Mouse (Mus musculus): Measurements from ENCODE around the gene Slc8a2. TPM values are rescaled to one million over a fixed set of nuclear protein-coding genes. Genes with fewer than 3 reads are reported as not detected.

Slc8a2 gene
- polyA plus RNA-seq, 1 experiment from 2014 or later, result 0.20 TPM

DNA sequence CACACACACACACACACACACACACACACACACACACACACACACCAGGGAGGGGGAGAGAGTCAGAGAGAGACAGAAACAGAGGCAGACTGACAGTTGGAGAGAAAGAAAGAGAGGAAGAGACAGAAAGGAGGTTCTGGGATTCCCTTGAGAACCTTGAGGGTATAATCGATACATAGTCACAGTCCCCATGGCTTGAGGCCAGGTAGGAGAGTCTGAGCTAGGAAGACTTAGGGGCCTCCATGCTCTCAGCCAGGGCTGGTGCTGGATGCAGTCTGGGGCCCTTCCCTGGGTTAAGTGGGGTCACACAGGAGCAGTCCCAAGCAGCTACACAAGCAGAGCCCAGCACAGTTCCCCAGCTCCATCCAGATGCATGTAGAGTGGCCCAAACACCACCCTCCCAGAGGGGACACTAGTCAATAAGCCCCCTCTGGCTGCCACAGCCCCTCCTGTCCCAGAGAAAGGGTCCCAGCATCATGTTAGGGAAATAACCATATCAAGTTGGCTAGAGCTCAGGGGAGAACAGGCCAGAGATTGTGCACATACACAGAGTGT lies 43.0 kb downstream of the Slc8a2 start:
- Histone ChIP-seq H3K4me3 (replicated peaks) (no peak overlapping the region), H3K27ac (no peak overlapping the region), H3K36me3 (no peaks in the 10 kb centered on the region), H3K27me3 (peaks cover 78% of the 10 kb centered on the region), H3K4me1 (replicated peaks) (peaks cover 18% of the 10 kb centered on the region), H3K9ac (replicated peaks) (no peak overlapping the region), H3K4me2 (no peak overlapping the region), H3K9me3 (peaks cover 5% of the 10 kb centered on the region; the same call in 1 of the 2 replicates)
- no peak for ATAC-seq (ENCODE audit: insufficient number of reproducible peaks, insufficient read depth, low FRiP score, low TSS enrichment, low read depth)
- 18% methylated on average over 1 of the region's 1 CpGs for WGBS

DNA sequence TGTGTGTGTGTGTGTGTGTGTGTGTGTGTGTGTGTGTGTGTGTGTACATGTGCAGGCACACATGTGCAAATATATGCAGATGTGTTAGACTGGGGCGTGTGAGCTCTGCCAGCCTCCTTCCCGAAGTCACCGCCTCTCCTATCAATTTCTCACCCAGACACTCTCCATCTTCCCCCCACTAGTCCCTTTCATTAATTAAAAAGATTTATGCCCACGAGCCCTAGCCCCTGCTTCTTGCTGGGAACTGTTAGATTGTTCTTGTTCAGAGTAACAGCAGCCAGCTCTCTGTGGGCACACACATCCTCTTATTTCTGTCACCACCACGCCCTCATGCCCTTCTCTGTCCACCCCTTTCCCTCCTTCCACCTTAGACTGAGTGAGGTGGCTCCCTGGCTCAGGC lies 43.5 kb downstream of the Slc8a2 start:
- no peak overlapping the region for H3K27ac ChIP-seq
- H3K4me3 ChIP-seq (replicated peaks), result no peak overlapping the region
- WGBS, result 0% methylated on average over 5 of the region's 5 CpGs
- H3K4me1 ChIP-seq (replicated peaks), result peaks cover 18% of the 10 kb centered on the region
- H3K9me3 ChIP-seq, result no peaks in the 10 kb centered on the region; the same call in 1 of the 2 replicates
- peaks cover 81% of the 10 kb centered on the region for H3K27me3 ChIP-seq
- no peak overlapping the region for H3K9ac ChIP-seq (replicated peaks)
- no peak overlapping the region for H3K4me2 ChIP-seq
- H3K36me3 ChIP-seq, result no peaks in the 10 kb centered on the region
- no peak for ATAC-seq (ENCODE audit: insufficient number of reproducible peaks, insufficient read depth, low FRiP score, low TSS enrichment, low read depth)

- Histone ChIP-seq H3K4me2 (peak within 1 kb of the TSS; percentile 77), H3K36me3 (no peaks in the 10 kb centered on the region), H3K27me3 (peaks cover 75% of the 10 kb centered on the region), H3K27ac (no peak within 1 kb of the TSS), H3K9me3 (no peaks in the 10 kb centered on the region), H3K4me1 (replicated peaks) (peaks cover 18% of the 10 kb centered on the region), H3K4me3 (replicated peaks) (peak within 1 kb of the TSS; percentile 49), H3K9ac (replicated peaks) (peak within 1 kb of the TSS; percentile 61)
- WGBS, result under 1% methylated on average over 42 of the region's 42 CpGs
- peak; percentile 54; the same call in 1 of the 2 replicates for ATAC-seq (ENCODE audit: insufficient number of reproducible peaks, insufficient read depth, low FRiP score, low TSS enrichment, low read depth)
These were observed 45.2 kb downstream of the Slc8a2 start, which contains the start of gene Meis3 for GRCm38 (mm10) chr7:16174597-16175541. Gene Meis3 (plus strand): TSS chr7:16175090.

DNA sequence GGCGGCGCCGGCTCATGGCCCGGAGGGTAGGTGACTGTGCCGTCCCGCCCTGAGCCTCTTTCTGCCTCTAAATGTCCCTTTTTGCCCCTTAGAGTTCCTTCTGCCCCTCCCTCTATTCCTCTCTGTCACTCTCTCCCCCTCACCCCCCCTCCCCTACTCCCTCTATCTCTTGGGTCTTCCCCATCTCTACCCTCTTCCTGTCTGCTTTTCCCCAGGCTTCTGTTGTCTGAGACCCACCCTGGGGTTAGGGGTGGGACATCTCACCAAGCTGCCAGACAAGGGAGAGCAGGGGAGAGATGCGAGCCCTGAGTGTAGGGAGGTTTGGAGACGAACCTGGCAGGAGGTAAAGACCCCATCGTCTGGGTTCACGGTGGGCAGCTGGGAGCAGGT lies 45.9 kb downstream of the Slc8a2 start:
- peaks cover 73% of the 10 kb centered on the region for H3K27me3 ChIP-seq
- H3K9me3 ChIP-seq, result no peaks in the 10 kb centered on the region
- no peaks in the 10 kb centered on the region for H3K36me3 ChIP-seq
- H3K4me2 ChIP-seq, result peak overlapping the region; percentile 77
- H3K4me1 ChIP-seq (replicated peaks), result peaks cover 18% of the 10 kb centered on the region
- H3K9ac ChIP-seq (replicated peaks), result peak overlapping the region; percentile 61
- ATAC-seq (ENCODE audit: insufficient number of reproducible peaks, insufficient read depth, low FRiP score, low TSS enrichment, low read depth), result no peak
- 0% methylated on average over 10 of the region's 10 CpGs for WGBS
- H3K4me3 ChIP-seq (replicated peaks), result peak overlapping the region; percentile 49
- H3K27ac ChIP-seq, result no peak overlapping the region

- Histone ChIP-seq H3K9ac (replicated peaks) (no peak overlapping the region), H3K27ac (no peak overlapping the region), H3K36me3 (no peaks in the 10 kb centered on the region), H3K4me3 (replicated peaks) (no peak overlapping the region), H3K9me3 (no peaks in the 10 kb centered on the region), H3K4me1 (replicated peaks) (peaks cover 18% of the 10 kb centered on the region), H3K4me2 (no peak overlapping the region), H3K27me3 (peaks cover 48% of the 10 kb centered on the region)
- 78% methylated on average over 4 of the region's 4 CpGs for WGBS
- ATAC-seq (ENCODE audit: insufficient number of reproducible peaks, insufficient read depth, low FRiP score, low TSS enrichment, low read depth), result no peak
These were observed 48.5 kb downstream of the Slc8a2 start for GRCm38 (mm10) chr7:16178114-16178513.

DNA sequence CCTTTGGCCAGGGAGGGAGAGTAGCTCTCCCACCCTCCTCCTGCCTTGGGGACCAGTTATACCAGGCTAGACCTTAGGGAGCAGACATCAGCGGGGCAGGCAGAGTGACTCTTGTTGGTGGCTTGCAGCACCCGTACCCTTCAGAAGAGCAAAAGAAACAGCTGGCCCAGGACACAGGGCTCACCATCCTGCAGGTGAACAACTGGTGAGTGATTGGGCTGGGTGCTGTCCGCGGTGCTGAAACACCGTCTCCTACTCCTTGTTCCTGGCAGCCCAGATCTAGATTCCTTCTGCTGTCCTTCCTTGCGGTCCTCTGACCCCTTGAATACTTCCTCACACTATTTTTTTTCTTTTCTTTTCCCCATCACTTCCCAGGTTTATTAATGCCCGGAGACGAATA lies 54.0 kb downstream of the Slc8a2 start:
- Histone ChIP-seq H3K9ac (replicated peaks) (no peak overlapping the region), H3K27me3 (no peaks in the 10 kb centered on the region), H3K36me3 (no peaks in the 10 kb centered on the region), H3K9me3 (no peaks in the 10 kb centered on the region), H3K4me3 (replicated peaks) (no peak overlapping the region), H3K4me2 (no peak overlapping the region), H3K27ac (no peak overlapping the region), H3K4me1 (replicated peaks) (no peaks in the 10 kb centered on the region)
- WGBS, result 22% methylated on average over 8 of the region's 8 CpGs
- ATAC-seq (ENCODE audit: insufficient number of reproducible peaks, insufficient read depth, low FRiP score, low TSS enrichment, low read depth), result 0 out of 2 replicates have a peak, but pooled peaks have one; percentile 42

GRCm38 (mm10) chr7:16187494-16187893 lies 57.9 kb downstream of the Slc8a2 start:
- no peak overlapping the region for H3K4me2 ChIP-seq
- no peak overlapping the region for H3K9ac ChIP-seq (replicated peaks)
- no peaks in the 10 kb centered on the region for H3K36me3 ChIP-seq
- peaks cover 4% of the 10 kb centered on the region; the same call in 1 of the 2 replicates for H3K27me3 ChIP-seq
- H3K9me3 ChIP-seq, result no peaks in the 10 kb centered on the region
- ATAC-seq (ENCODE audit: insufficient number of reproducible peaks, insufficient read depth, low FRiP score, low TSS enrichment, low read depth), result no peak
- no peak overlapping the region for H3K4me3 ChIP-seq (replicated peaks)
- H3K4me1 ChIP-seq (replicated peaks), result no peaks in the 10 kb centered on the region
- 79% methylated on average over 8 of the region's 8 CpGs for WGBS
- no peak overlapping the region for H3K27ac ChIP-seq

GRCm38 (mm10) chr7:16192315-16192714 lies 62.7 kb downstream of the Slc8a2 start:
- WGBS, result 19% methylated on average over 5 of the region's 5 CpGs
- Histone ChIP-seq H3K4me3 (replicated peaks) (no peak overlapping the region), H3K9ac (replicated peaks) (no peak overlapping the region), H3K4me2 (no peak overlapping the region), H3K27me3 (peaks cover 4% of the 10 kb centered on the region; the same call in 1 of the 2 replicates), H3K36me3 (peaks cover 14% of the 10 kb centered on the region), H3K9me3 (no peaks in the 10 kb centered on the region), H3K27ac (no peak overlapping the region), H3K4me1 (replicated peaks) (no peaks in the 10 kb centered on the region)
- no peak for ATAC-seq (ENCODE audit: insufficient number of reproducible peaks, insufficient read depth, low FRiP score, low TSS enrichment, low read depth)

GRCm38 (mm10) chr7:16193702-16194101 lies 64.1 kb downstream of the Slc8a2 start:
- H3K4me3 ChIP-seq (replicated peaks), result no peak overlapping the region
- no peak overlapping the region for H3K4me2 ChIP-seq
- peaks cover 4% of the 10 kb centered on the region; the same call in 1 of the 2 replicates for H3K27me3 ChIP-seq
- no peak overlapping the region for H3K9ac ChIP-seq (replicated peaks)
- no peaks in the 10 kb centered on the region for H3K9me3 ChIP-seq
- peaks cover 28% of the 10 kb centered on the region for H3K36me3 ChIP-seq
- ATAC-seq (ENCODE audit: insufficient number of reproducible peaks, insufficient read depth, low FRiP score, low TSS enrichment, low read depth), result no peak
- 47% methylated on average over 3 of the region's 3 CpGs for WGBS
- H3K27ac ChIP-seq, result no peak overlapping the region
- no peaks in the 10 kb centered on the region for H3K4me1 ChIP-seq (replicated peaks)

GRCm38 (mm10) chr7:16196616-16197015 lies 67.0 kb downstream of the Slc8a2 start:
- Histone ChIP-seq H3K27ac (no peak overlapping the region), H3K9ac (replicated peaks) (no peak overlapping the region), H3K4me2 (no peak overlapping the region), H3K27me3 (no peaks in the 10 kb centered on the region), H3K36me3 (peaks cover 54% of the 10 kb centered on the region), H3K4me1 (replicated peaks) (no peaks in the 10 kb centered on the region), H3K9me3 (no peaks in the 10 kb centered on the region), H3K4me3 (replicated peaks) (no peak overlapping the region)
- no peak for ATAC-seq (ENCODE audit: insufficient number of reproducible peaks, insufficient read depth, low FRiP score, low TSS enrichment, low read depth)
- 51% methylated on average over 6 of the region's 6 CpGs for WGBS

DNA sequence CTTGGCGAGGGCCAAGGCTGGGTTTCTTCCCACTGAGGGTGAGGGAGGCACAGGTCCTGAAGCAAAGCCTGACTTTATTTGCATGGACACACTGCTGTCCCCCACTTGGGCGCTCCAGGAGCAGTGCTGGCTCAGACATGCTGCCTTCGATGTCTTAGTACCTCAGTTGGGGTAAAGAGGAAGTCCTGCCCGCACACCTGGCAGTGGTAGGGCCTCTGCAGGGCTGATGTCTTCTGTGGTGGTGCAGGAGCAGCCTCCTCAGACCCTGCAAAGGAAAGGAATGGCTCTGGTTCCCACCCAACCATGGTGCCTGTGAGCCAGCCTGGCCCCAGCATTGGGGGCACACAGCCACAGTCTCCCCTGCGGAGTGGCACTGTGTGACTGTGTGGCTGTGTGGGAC lies 67.5 kb downstream of the Slc8a2 start:
- no peak overlapping the region for H3K27ac ChIP-seq
- peaks cover 59% of the 10 kb centered on the region for H3K36me3 ChIP-seq
- H3K27me3 ChIP-seq, result no peaks in the 10 kb centered on the region
- WGBS, result 66% methylated on average over 5 of the region's 5 CpGs
- no peaks in the 10 kb centered on the region for H3K9me3 ChIP-seq
- H3K4me3 ChIP-seq (replicated peaks), result no peak overlapping the region
- no peak overlapping the region for H3K9ac ChIP-seq (replicated peaks)
- H3K4me2 ChIP-seq, result no peak overlapping the region
- no peak for ATAC-seq (ENCODE audit: insufficient number of reproducible peaks, insufficient read depth, low FRiP score, low TSS enrichment, low read depth)
- no peaks in the 10 kb centered on the region for H3K4me1 ChIP-seq (replicated peaks)
